Mouse (Mus musculus) forebrain, embryonic 11.5 days (tissue): ENCODE data around the gene Srek1. TPM values are rescaled to one million over a fixed set of nuclear protein-coding genes. Genes with fewer than 3 reads are reported as not detected.
A peak's percentile ranks its signal among the peaks of the same experiment; 100 is the strongest.

Experiments used
- ATAC-seq: fragments of 200-750 bp; cut with Nextera tagmentation; replicated peaks from 2 replicates; pipeline ENCODE4 v1.8.0; 2017; ENCODE audit warnings: moderate TSS enrichment; ENCODE audit not compliant: low FRiP score
- DNase-seq: peaks from one replicate; pipeline ENCODE4 v3.0.0-alpha.2; 2017; ENCODE audit warnings: low spot score
- H3K27ac ChIP-seq: fragments of 300-500 bp; sonication (generic); 2 replicates; pipeline ENCODE4 v1.5.1; 2014; ENCODE audit warnings: low read depth, low read length
- H3K27me3 ChIP-seq: fragments of 300-500 bp; sonication (generic); 2 replicates; pipeline ENCODE4 v1.6.1; 2014; ENCODE audit warnings: mild to moderate bottlenecking, low read length, mixed read lengths; ENCODE audit not compliant: control insufficient read depth, insufficient read depth
- H3K36me3 ChIP-seq: fragments of 300-500 bp; sonication (generic); 2 replicates; pipeline ENCODE4 v1.6.1; 2014; ENCODE audit warnings: mild to moderate bottlenecking, low read length, moderate library complexity, mixed read lengths; ENCODE audit not compliant: control insufficient read depth, insufficient read depth
- H3K4me1 ChIP-seq: fragments of 300-500 bp; sonication (generic); replicated peaks from 2 replicates; pipeline ENCODE4 v1.6.1; 2014; ENCODE audit warnings: low read length, mixed read lengths; ENCODE audit not compliant: control insufficient read depth, insufficient read depth
- H3K4me2 ChIP-seq: fragments of 300-500 bp; sonication (generic); 2 replicates; pipeline ENCODE4 v1.6.1; 2014; ENCODE audit warnings: low read depth, mild to moderate bottlenecking, low read length, moderate library complexity, mixed read lengths; ENCODE audit not compliant: severe bottlenecking
- H3K4me3 ChIP-seq: fragments of 300-500 bp; sonication (generic); 2 replicates; pipeline ENCODE4 v1.5.1; 2014; ENCODE audit warnings: low read depth, low read length
- H3K9ac ChIP-seq: fragments of 300-500 bp; sonication (generic); 2 replicates; pipeline ENCODE4 v1.6.1; 2014; ENCODE audit warnings: low read length
- H3K9me3 ChIP-seq: fragments of 300-500 bp; sonication (generic); 2 replicates; pipeline ENCODE4 v1.6.1; 2016; ENCODE audit warnings: low read length, mixed read lengths; ENCODE audit not compliant: control insufficient read depth
- WGBS: fragments of 180-500 bp; shearing (Covaris S2); extraction: QIAGEN DNeasy Blood & Tissue Kit; methylation state at CpG from one replicate; pipeline ENCODE4 v1.1.7; 2014; 5-methylcytosine and 5-hydroxymethylcytosine counted together
- polyA plus RNA-seq: library from polyadenylated mRNA; unstranded; fragments of >200 nt; fragmentation: Nextera tagmentation; extraction: Ambion mirVana; gene quantifications from 2 replicates; pipeline ENCODE4 v1.2.1, GENCODE M21; 2014

The Srek1 gene
- polyA plus RNA-seq, 1 experiment from 2014 or later, result 129 TPM

DNA sequence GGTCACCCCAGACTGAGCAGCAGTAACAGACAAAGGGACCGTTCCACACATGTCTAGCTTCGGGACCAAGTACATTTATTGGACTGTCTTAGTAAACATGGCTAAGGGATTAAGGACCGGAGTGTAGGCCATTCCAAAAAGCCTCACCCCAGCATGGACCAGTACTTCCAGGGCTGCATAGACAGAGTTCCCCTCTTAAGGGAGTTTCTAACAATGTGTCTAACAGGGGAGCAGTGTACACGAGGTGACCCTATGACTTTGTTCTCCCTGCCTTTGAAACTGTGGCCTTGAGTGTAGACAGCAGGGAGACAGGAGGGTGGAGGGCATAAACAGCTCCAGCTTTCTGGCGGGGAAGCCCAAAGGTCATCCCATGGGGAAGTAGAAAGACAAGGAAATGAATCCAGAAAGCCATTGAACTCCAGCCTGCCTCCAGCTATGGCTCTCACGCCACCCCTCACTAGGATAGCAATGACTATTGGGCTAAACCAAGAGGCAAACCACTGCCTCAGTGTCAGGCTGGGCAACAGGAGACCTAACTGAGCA, 68.9 kb downstream of the Srek1 start:
- Histone ChIP-seq H3K4me1 (no peaks in the 10 kb centered on the region), H3K36me3 (no peaks in the 10 kb centered on the region), H3K4me3 (no peak overlapping the region), H3K27me3 (no peaks in the 10 kb centered on the region), H3K4me2 (no peak overlapping the region), H3K9ac (no peak overlapping the region), H3K27ac (no peak overlapping the region), H3K9me3 (no peaks in the 10 kb centered on the region)
- DNase-seq (no peak), ATAC-seq (no peak)
- WGBS, result 85% methylated on average over 6 of the region's 6 CpGs

- DNase-seq, result no peak
Measured at GRCm38 (mm10) chr13:103703833-103704232, 70.6 kb downstream of the Srek1 start.

DNA sequence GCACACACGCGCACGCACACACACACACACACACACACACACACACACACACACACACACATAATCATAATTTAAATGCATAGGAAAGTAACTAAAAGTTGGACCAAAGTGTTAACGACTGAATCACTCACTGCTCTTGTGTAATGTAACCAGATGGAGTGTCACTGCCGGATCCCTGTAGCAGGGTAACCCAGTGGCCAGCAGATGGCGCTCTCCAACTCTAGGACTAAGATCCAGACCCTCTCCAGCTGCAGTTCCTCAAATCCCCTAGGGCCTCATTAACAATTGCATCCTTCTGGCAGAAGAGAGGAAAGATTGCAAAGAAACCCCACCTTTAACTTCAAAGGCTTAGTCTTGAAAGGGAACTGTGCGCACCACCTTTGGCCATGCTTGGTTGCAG, 71.0 kb downstream of the Srek1 start:
- Histone ChIP-seq H3K36me3 (no peaks in the 10 kb centered on the region), H3K4me3 (no peak overlapping the region), H3K9me3 (no peaks in the 10 kb centered on the region), H3K9ac (no peak overlapping the region), H3K27ac (no peak overlapping the region), H3K4me1 (no peaks in the 10 kb centered on the region), H3K4me2 (no peak overlapping the region), H3K27me3 (no peaks in the 10 kb centered on the region)
- DNase-seq (peak; percentile 88), ATAC-seq (peak; percentile 92)
- WGBS, result 41% methylated on average over 7 of the region's 7 CpGs

More at GRCm38 (mm10) chr13:103703833-103704232, 70.6 kb downstream of the Srek1 start:
- Histone ChIP-seq H3K9ac (no peak overlapping the region), H3K4me1 (no peaks in the 10 kb centered on the region), H3K27me3 (no peaks in the 10 kb centered on the region), H3K9me3 (no peaks in the 10 kb centered on the region), H3K36me3 (no peaks in the 10 kb centered on the region), H3K27ac (no peak overlapping the region), H3K4me2 (no peak overlapping the region), H3K4me3 (no peak overlapping the region)
- ATAC-seq, result no peak
- 80% methylated on average over 6 of the region's 6 CpGs for WGBS

DNA sequence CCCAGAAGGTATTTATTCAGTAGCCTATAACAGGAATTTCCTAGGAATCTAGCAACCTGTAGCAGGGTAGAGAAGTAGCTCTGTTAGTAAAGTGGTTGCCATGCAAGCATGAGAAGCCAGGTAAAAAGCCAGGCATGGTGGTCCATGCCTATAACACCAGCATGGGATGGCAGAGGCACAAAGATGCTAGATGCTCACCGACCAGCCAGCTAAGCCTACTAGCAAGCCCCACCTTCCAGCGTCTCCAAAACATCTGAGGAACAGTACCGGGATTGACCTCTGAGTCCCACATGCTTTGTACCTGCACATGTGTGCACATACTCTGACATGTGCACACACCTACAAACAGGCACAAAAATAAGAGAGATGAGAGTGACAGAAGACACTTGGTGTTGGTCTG, 72.1 kb downstream of the Srek1 start:
- Histone ChIP-seq H3K9me3 (no peaks in the 10 kb centered on the region), H3K4me2 (no peak overlapping the region), H3K4me1 (no peaks in the 10 kb centered on the region), H3K36me3 (no peaks in the 10 kb centered on the region), H3K27me3 (no peaks in the 10 kb centered on the region), H3K9ac (no peak overlapping the region), H3K27ac (no peak overlapping the region), H3K4me3 (no peak overlapping the region)
- no peak for ATAC-seq
- 76% methylated on average over 3 of the region's 3 CpGs for WGBS
- no peak for DNase-seq

DNA sequence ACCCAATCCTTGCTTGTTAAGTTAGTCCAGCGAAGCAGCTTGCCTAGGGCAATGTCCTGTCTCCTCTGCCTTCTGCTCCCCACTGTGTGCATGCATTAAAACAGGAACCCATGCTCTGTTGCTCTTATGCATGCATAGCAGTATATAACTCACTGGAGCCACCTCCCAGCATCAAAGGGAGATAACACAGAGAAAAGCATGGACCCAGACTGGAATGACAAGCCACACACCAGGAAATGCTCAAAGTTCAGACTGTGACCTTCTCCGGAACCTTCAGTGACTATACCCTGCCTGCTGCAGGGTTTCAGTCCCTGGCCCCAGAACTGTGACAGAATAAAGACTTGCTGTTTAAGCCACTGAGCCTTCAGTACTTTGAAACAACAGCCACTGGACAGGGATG, 73.7 kb downstream of the Srek1 start:
- H3K4me1 ChIP-seq, result no peaks in the 10 kb centered on the region
- no peaks in the 10 kb centered on the region for H3K9me3 ChIP-seq
- H3K4me2 ChIP-seq, result no peak overlapping the region
- 73% methylated on average over 2 of the region's 2 CpGs for WGBS
- no peak overlapping the region for H3K9ac ChIP-seq
- no peak overlapping the region for H3K4me3 ChIP-seq
- no peak for DNase-seq
- H3K36me3 ChIP-seq, result no peaks in the 10 kb centered on the region
- no peaks in the 10 kb centered on the region for H3K27me3 ChIP-seq
- no peak for ATAC-seq
- no peak overlapping the region for H3K27ac ChIP-seq

DNA sequence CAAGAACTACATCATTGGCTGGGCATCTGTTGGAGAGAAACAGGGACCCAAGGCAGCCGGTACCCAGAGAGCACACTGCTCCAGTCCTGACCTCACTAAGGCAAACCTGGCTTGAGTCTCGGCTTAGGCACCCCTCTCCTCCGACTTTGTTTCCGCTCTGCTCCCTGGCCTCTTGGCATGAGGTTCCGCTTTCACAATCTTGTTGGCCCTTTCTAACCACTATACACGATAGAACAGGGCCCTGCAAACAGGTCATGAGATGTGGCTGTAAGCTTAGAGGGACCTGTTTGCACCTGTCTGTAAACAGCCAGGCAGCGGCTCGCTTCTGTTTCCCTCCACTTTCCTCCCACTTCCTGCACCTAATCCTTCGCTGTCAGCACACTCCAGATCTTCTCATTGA, 76.4 kb downstream of the Srek1 start:
- 85% methylated on average over 9 of the region's 9 CpGs for WGBS
- no peak overlapping the region for H3K9ac ChIP-seq
- no peaks in the 10 kb centered on the region for H3K9me3 ChIP-seq
- H3K27ac ChIP-seq, result no peak overlapping the region
- no peak overlapping the region for H3K4me3 ChIP-seq
- H3K4me2 ChIP-seq, result no peak overlapping the region
- ATAC-seq, result no peak
- no peaks in the 10 kb centered on the region for H3K4me1 ChIP-seq
- H3K36me3 ChIP-seq, result no peaks in the 10 kb centered on the region
- no peaks in the 10 kb centered on the region for H3K27me3 ChIP-seq
- no peak for DNase-seq

- DNase-seq (no peak), ATAC-seq (no peak)
- H3K27ac ChIP-seq, result no peak overlapping the region
- H3K36me3 ChIP-seq, result no peaks in the 10 kb centered on the region
- H3K4me3 ChIP-seq, result no peak overlapping the region
- no peaks in the 10 kb centered on the region for H3K27me3 ChIP-seq
- H3K4me2 ChIP-seq, result no peak overlapping the region
- 43% methylated on average over 9 of the region's 9 CpGs for WGBS
- no peaks in the 10 kb centered on the region for H3K9me3 ChIP-seq
- H3K9ac ChIP-seq, result no peak overlapping the region
- H3K4me1 ChIP-seq, result no peaks in the 10 kb centered on the region
Measured at GRCm38 (mm10) chr13:103696164-103696563, 78.2 kb downstream of the Srek1 start.

DNA sequence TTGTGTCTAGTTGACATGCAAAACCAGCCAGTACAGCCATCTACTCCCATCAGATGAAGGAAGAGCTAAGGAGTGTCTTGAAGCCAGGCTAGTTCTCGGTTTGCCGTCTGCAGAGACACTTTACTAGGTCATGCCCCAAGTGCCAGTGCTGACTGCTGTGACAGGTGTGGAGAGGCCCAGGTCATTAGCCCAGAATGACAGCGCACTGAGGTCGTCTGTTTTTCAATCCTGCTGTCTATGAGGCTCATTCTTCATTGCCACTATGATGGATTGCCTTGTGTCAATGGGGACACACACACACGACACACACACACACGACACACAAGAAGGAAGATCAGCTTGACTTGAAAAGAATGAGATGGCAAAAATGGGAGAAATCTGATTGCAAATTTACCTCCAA, 79.0 kb downstream of the Srek1 start:
- no peak overlapping the region for H3K9ac ChIP-seq
- H3K36me3 ChIP-seq, result no peaks in the 10 kb centered on the region
- no peak overlapping the region for H3K27ac ChIP-seq
- no peaks in the 10 kb centered on the region for H3K4me1 ChIP-seq
- DNase-seq (no peak), ATAC-seq (no peak)
- no peaks in the 10 kb centered on the region for H3K27me3 ChIP-seq
- no peak overlapping the region for H3K4me3 ChIP-seq
- no peaks in the 10 kb centered on the region for H3K9me3 ChIP-seq
- H3K4me2 ChIP-seq, result no peak overlapping the region
- whole genome bisulfite sequencing, result 83% methylated on average over 6 of the region's 6 CpGs
